Mouse (Mus musculus) embryonic fibroblast, embryonic 13.5 days (primary cell): ENCODE measurements around the gene Mgat5.

ENCODE experiments used
- CTCF ChIP-seq: IDR thresholded peaks from 2 replicates; pipeline ENCODE4 v1.5.1; 2011; ENCODE audit warnings: mild to moderate bottlenecking, control low read depth, low read length, moderate library complexity, borderline replicate concordance; ENCODE audit not compliant: insufficient read depth
- POLR2A ChIP-seq: IDR thresholded peaks from 2 replicates; pipeline ENCODE4 v1.6.1; 2011; ENCODE audit warnings: low read depth, mild to moderate bottlenecking, control low read depth, low read length, moderate library complexity

- TF ChIP-seq CTCF = no peak
- no peak for TF ChIP-seq POLR2A
Measured at GRCm38 (mm10) chr1:127313652-127314350, 109.0 kb downstream of the Mgat5 start.
